Mouse (Mus musculus) erythroblast, embryonic 14.5 days (primary cell): Measurements from ENCODE around the gene Ak5. TPM values are rescaled to one million over a fixed set of nuclear protein-coding genes. Genes with fewer than 3 reads are reported as not detected.

Experiments
- H3K27me3 ChIP-seq: 2 replicates; pipeline ENCODE4 v1.6.1; 2012; ENCODE audit warnings: inconsistent platforms; ENCODE audit not compliant: control insufficient read depth
- H3K36me3 ChIP-seq: 2 replicates; pipeline ENCODE4 v1.6.1; 2012; ENCODE audit warnings: mild to moderate bottlenecking, inconsistent platforms; ENCODE audit not compliant: control insufficient read depth
- H3K4me1 ChIP-seq: 2 replicates; pipeline ENCODE4 v1.6.1; 2012; ENCODE audit warnings: inconsistent platforms; ENCODE audit not compliant: control insufficient read depth
- H3K4me3 ChIP-seq: replicated peaks from 2 replicates; pipeline ENCODE3; 2012; ENCODE audit warnings: moderate library complexity, mild to moderate bottlenecking, inconsistent platforms
- H3K9me3 ChIP-seq: 2 replicates; pipeline ENCODE4 v1.6.1; 2012; ENCODE audit warnings: low read length, inconsistent platforms, mixed read lengths; ENCODE audit not compliant: control insufficient read depth
- GATA1 ChIP-seq: IDR thresholded peaks from 2 replicates; pipeline ENCODE4 v1.6.1; 2012; ENCODE audit warnings: low read length, inconsistent platforms, mixed read lengths
- TAL1 ChIP-seq: IDR thresholded peaks from 3 replicates; pipeline ENCODE4 v1.6.1; 2012; ENCODE audit warnings: low read length, inconsistent platforms, mixed read lengths
- polyA plus RNA-seq: library from polyadenylated mRNA; stranded (reverse); fragments of >175 nt; gene quantifications from 2 replicates; pipeline ENCODE4 v1.2.3, GENCODE M21; 2012

Ak5 gene
- polyA plus RNA-seq, 1 experiment = not detected

DNA sequence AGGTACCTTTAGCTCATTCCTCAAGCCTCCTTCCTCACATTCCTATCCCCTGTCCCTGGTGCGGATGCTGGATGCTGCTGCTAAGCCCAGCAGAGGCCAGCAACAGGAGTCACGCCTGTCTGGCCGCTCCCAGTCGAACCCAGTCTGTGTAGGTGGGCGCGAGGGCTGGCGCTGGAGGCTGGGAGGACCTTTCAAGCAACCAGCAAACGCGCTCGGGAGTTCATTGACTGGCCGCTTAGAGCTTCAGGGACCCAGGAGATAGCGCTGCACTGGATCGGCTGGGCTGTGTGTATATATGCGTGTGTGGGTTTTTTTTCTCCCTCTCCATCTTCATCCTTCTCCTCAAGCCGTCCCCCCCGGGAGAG is 1.2 kb downstream of the Ak5 start:
- TF ChIP-seq GATA1 (no peak), TAL1 (no peak)
- Histone ChIP-seq H3K4me1 (no peaks in the 10 kb centered on the region), H3K4me3 (no peak overlapping the region), H3K9me3 (no peaks in the 10 kb centered on the region), H3K27me3 (peaks cover 50% of the 10 kb centered on the region), H3K36me3 (no peaks in the 10 kb centered on the region)

DNA sequence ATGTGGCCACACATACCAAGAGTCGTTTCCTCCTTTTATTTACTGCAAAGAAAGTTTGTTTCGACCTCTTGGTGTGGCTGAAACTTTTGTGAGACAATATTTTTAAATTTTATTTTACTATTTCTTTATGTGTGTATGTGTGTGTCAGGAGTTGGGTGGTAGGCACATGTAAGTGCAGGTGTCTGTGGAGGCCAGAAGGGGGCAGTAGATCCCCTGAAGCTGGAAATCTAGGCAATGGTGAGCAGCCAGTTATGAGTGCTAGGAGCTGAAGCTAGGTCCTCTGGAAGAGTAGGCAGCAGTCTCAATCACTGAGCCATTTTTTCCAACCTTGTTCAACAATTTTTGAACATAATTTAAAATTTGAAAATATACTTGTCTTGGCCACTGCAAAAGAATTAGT is 9.6 kb downstream of the Ak5 start:
- no peak for TF ChIP-seq TAL1
- no peak for TF ChIP-seq GATA1
- no peaks in the 10 kb centered on the region for H3K27me3 ChIP-seq
- no peaks in the 10 kb centered on the region for H3K4me1 ChIP-seq
- H3K4me3 ChIP-seq = no peak overlapping the region
- no peaks in the 10 kb centered on the region for H3K9me3 ChIP-seq
- no peaks in the 10 kb centered on the region for H3K36me3 ChIP-seq

DNA sequence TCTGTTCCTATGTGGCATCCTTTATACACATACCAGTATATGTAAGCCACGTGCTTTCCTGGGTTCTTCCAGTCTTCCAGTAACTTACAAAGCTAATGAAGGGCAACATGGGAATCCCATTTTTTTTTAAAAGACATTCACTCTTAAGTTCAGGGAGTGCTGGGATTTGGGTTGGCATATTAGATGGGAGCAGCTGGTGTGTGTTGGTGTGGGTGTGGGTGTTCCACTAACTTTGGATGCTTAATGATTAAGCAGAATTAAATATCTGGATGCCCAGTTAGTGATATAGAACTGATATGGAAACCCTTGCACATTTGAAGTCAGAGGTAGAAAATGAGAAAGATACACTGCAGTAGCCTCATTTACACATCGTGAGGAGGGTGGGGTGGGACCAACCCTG is 16.2 kb downstream of the Ak5 start:
- no peak for TF ChIP-seq GATA1
- TF ChIP-seq TAL1 = no peak
- no peaks in the 10 kb centered on the region for H3K27me3 ChIP-seq
- no peaks in the 10 kb centered on the region for H3K36me3 ChIP-seq
- H3K4me3 ChIP-seq = no peak overlapping the region
- no peaks in the 10 kb centered on the region for H3K9me3 ChIP-seq
- no peaks in the 10 kb centered on the region for H3K4me1 ChIP-seq

DNA sequence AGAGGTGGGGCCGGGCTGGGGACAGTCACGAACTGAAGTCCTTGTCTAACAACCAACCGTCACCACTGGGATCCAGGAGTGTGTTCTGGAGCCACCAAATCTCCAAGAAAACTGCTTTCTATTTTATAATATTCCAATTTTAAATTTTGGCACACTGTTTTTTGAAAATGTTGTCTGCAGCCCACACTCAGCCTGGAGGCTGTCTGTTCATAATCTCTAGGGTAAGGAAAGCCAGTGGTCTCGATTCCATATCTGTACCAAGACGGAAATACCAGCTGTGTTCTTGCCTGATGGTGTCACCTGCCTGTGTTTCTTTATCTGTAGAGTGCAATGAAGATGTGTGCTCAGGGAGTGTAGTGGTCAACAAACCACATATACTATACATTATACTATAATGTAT is 23.6 kb downstream of the Ak5 start:
- H3K27me3 ChIP-seq = no peaks in the 10 kb centered on the region
- no peaks in the 10 kb centered on the region for H3K36me3 ChIP-seq
- TF ChIP-seq TAL1 = no peak
- no peak for TF ChIP-seq GATA1
- no peak overlapping the region for H3K4me3 ChIP-seq
- H3K4me1 ChIP-seq = no peaks in the 10 kb centered on the region
- no peaks in the 10 kb centered on the region for H3K9me3 ChIP-seq

DNA sequence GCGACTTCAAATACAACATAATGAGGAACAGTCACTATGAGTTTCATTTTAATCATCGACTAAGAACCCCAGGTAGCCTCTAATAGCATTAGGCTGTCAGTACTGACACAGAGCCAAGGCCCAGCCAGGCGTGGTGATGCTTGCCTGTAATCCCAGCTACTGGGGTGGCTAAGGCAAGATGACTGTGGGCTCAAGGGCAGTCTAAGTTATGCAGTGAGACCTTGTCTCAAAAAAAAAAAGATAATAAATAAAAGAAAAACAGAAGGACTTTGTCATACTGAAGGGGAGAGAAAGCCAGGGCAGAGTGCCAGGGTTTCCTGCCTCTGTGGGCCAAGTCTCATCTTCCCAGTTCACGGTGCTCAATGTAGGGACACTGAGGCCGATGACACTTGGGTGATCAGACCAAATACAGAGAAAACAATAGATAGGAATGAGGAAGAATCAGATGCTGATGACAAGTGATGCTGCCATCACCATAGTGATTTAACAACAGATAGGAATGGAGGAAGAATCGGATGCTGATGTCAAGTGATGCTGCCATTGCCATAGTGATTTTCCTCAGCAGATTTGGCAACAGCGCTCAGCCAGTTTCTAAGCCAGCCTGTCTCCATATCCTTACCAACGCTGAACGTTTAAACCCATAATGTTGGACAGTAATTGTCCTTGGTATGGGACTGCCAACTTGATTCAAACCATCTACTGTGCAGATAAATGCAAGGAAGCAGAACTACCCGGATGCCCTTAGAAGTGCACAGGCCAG is 42.9 kb downstream of the Ak5 start:
- Histone ChIP-seq H3K9me3 (no peaks in the 10 kb centered on the region), H3K27me3 (no peaks in the 10 kb centered on the region), H3K4me1 (no peaks in the 10 kb centered on the region), H3K36me3 (no peaks in the 10 kb centered on the region), H3K4me3 (no peak overlapping the region)
- TF ChIP-seq GATA1 (no peak), TAL1 (no peak)

DNA sequence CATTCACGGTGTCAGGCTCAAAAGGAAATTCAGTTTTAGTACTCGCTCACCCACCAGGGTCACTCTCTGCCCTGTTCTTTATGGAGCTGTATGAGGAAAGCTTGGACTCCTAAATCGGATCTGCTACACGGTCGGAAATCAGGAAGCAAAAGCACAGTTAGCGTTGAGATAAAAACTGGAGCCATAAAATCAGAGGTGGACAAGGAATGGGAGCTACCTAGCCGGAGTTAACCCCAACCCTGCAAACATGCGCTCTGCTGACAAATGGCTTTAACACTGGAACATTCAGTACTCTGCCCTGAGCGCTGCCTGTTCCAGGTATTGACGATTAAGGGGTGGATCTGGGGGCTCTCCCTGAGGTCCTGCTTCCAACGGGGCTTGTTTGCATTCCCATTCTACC is 47.6 kb downstream of the Ak5 start:
- Histone ChIP-seq H3K9me3 (no peaks in the 10 kb centered on the region), H3K4me3 (no peak overlapping the region), H3K36me3 (no peaks in the 10 kb centered on the region), H3K27me3 (no peaks in the 10 kb centered on the region), H3K4me1 (no peaks in the 10 kb centered on the region)
- no peak for TF ChIP-seq GATA1
- no peak for TF ChIP-seq TAL1

DNA sequence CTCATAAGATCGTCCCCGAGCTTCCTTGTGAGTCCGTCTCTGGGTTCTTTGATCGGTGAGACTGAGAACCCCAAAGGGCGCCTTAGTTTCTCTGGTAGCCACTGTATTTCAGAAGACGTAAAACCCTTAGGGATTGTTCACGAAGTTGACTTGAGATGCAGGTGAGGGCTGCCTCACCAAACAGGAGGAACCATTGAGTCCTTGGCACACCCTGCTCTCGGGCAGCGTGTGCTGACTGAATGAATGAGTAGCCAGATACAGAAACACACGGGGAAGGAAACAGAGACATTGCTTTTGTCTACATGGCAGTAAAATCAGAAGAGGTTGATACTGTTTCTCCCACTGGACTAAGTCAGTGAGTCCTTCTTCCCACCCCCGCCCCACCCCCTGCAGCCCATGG is 48.1 kb downstream of the Ak5 start:
- no peaks in the 10 kb centered on the region for H3K9me3 ChIP-seq
- H3K4me1 ChIP-seq = no peaks in the 10 kb centered on the region
- TF ChIP-seq TAL1 = no peak
- no peak for TF ChIP-seq GATA1
- no peaks in the 10 kb centered on the region for H3K36me3 ChIP-seq
- no peak overlapping the region for H3K4me3 ChIP-seq
- no peaks in the 10 kb centered on the region for H3K27me3 ChIP-seq

DNA sequence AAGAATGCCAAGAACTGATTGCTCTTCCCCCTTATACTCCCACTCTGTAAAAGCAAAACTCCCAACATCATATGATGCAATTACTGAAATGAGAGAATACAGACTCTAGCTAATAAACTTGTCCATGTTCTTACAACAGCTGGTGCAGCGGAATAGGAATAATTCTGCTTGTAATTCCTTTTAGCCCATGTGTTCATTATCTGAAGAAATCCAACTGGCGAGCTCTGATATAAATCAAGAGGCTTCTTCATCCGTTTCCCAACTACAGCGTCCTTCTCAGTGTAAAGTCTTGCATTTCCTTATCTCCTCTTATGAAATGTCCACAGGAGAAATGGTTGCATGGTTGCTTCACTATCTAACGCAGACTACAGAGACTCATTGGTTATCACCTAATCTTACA is 59.1 kb downstream of the Ak5 start:
- TF ChIP-seq TAL1 (no peak), GATA1 (no peak)
- Histone ChIP-seq H3K9me3 (no peaks in the 10 kb centered on the region; the same call in 1 of the 2 replicates), H3K27me3 (no peaks in the 10 kb centered on the region), H3K36me3 (no peaks in the 10 kb centered on the region), H3K4me3 (no peak overlapping the region), H3K4me1 (no peaks in the 10 kb centered on the region)

DNA sequence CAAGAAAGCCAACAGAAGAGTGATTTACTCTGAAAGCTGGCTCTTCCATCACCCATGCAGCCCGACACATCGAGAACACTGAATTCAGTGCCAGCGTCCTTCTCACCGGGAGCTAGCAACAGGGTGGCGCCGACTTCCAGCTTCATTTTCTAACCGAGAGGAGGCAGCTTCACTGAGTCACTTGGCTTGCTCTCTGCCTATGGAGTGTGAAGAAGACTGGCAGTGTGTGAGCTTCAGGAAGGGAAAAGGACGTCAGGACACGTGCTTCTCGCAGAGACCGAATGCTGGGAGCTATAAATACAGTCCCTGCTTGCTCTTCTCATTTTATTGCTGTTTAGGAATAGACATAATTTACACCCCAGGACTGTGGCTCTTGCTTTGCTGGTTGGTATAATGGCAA is 62.3 kb downstream of the Ak5 start:
- no peaks in the 10 kb centered on the region for H3K4me1 ChIP-seq
- H3K9me3 ChIP-seq = no peaks in the 10 kb centered on the region; the same call in 1 of the 2 replicates
- no peak for TF ChIP-seq TAL1
- TF ChIP-seq GATA1 = no peak
- H3K36me3 ChIP-seq = no peaks in the 10 kb centered on the region
- H3K4me3 ChIP-seq = no peak overlapping the region
- no peaks in the 10 kb centered on the region for H3K27me3 ChIP-seq

DNA sequence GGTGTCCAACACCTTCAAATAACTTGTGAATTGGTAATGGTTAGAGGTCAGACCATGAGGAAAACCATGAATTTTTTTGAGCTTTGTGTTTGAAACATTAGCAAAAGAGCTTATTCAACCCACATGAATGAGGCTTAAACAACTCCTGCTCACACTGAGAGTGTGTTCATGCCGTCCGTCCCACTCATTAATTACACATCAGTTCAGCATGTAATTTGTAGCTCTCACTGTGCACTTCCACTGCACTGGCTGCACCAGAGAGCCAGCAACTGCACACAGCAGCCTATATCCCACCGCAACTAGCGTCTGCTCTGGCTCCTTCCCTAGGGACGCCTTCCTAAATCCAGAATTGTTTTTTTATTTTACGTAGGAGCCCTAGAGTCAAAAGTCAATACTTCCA is 68.5 kb downstream of the Ak5 start:
- no peaks in the 10 kb centered on the region for H3K36me3 ChIP-seq
- H3K4me1 ChIP-seq = no peaks in the 10 kb centered on the region
- H3K27me3 ChIP-seq = no peaks in the 10 kb centered on the region
- TF ChIP-seq TAL1 (no peak), GATA1 (no peak)
- H3K4me3 ChIP-seq = no peak overlapping the region
- H3K9me3 ChIP-seq = no peaks in the 10 kb centered on the region
